Mouse (Mus musculus): ENCODE data around the gene Il2rg. TPM values are rescaled to one million over a fixed set of nuclear protein-coding genes. Genes with fewer than 3 reads are reported as not detected.
A peak's percentile ranks its signal among the peaks of the same experiment; 100 is the strongest.

Il2rg gene
- total RNA-seq, 2 experiments from 2014 or later = 0.83 to 1.2 TPM

DNA sequence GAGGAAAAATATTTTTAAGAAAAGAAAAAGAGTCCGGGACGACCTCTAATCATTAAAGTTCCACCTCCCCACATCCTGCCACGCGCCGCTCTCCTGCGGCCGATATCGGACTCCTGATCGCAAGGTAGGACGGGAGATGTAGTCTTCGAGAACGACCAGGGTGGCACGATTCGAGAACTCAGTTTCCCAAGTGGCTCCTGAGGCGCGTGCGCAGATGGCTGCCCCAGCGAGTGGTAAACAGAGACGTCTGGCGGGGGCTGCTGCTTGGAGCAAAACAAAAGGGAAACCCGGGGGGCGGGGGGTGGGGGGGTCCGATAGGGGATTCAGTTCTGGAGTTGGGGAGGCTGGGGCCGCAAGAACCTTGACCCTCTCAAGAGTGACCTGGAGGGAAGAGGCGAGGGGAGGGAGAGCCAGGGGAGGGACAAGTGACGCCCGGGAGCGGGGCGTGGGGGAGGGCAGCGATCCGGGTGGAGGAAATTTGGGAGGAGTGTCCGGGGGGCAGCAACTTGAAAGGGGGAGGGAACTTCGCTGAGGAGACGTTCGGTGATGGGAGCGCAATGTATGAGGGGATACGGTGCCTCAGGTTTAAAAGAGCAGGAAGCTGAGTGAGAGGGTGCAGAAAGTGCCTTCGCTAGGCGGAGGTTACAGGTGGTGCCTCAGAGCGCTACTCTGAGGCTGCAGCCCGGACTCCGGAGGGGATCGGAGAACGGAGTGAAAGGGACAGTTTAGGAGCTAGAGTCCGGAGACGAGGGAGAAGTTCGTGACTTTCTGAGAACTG, 13.9 kb downstream of the Il2rg start, which contains the start of gene Foxo4:
TSS of gene Foxo4 (plus strand) at position 577 of the 778 bp plus-strand sequence.
- TF ChIP-seq CTCF (conservative IDR thresholded peaks at IDR 0.05) = no peak
- H3K27ac ChIP-seq = peak within 1 kb of the TSS; percentile 82

GRCm38 (mm10) chrX:101245011-101245410, 23.0 kb downstream of the Il2rg start:
- no peak for DNase-seq (ENCODE audit: low spot score in 2 of 2)
- no peak overlapping the region for H3K27ac ChIP-seq
- TF ChIP-seq CTCF (conservative IDR thresholded peaks at IDR 0.05) = no peak
- no peak overlapping the region for H3K4me3 ChIP-seq

More for the DNA sequence above, 13.9 kb downstream of the Il2rg start, which contains the start of gene Foxo4:
- DNase-seq (ENCODE audit: low spot score in 2 of 2) = peak; percentile 78 to 87
- H3K4me3 ChIP-seq = peak within 1 kb of the TSS; percentile 64

DNA sequence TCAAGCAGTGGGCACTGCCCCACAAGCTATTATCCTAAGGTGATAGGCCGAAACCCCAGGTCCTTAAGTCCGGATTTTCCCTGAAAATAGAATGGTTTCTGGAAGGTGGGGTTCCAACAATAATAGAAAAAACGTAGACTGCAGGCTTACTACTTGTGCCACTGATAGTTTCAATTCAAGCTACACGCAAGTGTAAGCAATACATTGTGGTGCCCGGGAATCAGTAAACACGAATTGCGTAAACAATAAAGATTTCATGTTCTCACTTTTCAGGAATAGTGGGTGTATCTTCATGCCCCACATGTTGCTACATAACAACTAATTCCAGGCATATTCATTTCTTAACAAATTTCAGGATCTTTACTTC, 45.3 kb downstream of the Il2rg start:
- H3K4me3 ChIP-seq = peak overlapping the region; percentile 65
- peak overlapping the region; percentile 84 for H3K27ac ChIP-seq
- no peak for TF ChIP-seq CTCF (conservative IDR thresholded peaks at IDR 0.05)
- no peak for DNase-seq (ENCODE audit: low spot score in 2 of 2)

DNA sequence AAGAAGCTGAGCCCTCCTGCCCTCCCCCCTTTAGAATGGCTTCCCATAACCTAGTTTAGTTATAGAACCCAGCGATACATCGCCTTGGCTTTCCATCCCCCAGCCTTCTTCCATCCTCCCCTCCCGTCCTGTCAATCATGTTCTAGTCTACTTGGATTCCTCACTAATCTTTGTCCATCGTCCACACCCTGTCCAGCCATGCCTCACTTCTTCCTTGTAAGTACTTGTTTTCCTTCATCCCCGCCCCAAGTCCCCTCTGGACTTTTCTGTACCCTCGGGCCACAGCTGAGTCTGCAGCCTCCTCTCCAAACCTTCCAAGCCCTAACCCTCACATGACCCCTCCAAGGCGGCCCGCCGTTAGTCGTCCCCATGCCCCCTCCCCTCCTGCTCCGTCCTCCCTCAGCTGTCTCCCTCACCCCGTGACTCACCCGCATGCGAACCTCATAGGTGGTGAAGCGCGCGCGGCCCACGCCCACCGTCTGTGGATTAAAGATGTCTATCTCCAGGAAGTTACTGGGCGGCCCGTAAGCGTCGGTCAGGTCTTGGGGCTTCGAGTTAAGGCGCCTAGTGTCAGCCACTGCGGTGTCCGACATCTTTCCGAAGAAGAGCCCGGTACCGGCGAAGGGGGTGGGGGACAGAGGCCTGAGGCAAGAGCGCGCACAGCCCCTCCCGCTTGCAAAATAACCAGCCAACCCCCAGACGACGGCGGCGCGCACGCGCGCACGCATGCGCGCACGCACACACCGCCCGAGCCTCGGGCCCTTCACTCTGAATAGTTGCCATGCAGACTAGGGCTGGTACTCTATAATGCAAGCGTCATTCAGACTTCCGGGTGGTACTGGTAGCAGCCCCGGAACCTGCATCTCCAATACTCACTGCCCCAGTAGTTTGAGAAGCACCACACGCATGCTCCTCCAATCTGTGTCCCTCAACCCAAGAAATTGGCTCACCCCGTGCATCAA, 45.9 kb downstream of the Il2rg start, which contains the start of gene Snx12:
TSS of gene Snx12 (minus strand) at position 730 of the 962 bp plus-strand sequence.
- DNase-seq (ENCODE audit: low spot score in 2 of 2) = peak; percentile 79 to 91
- Histone ChIP-seq H3K4me3 (peak within 1 kb of the TSS; percentile 65), H3K27ac (peak within 1 kb of the TSS; percentile 92)
- no peak for TF ChIP-seq CTCF (conservative IDR thresholded peaks at IDR 0.05)

Other genes with a start within 250 kb of the Il2rg start
- under 1 TPM in 1 of 2 experiments, not detected in 1; 0.15 TPM for gene Tex11, start 208.6 kb downstream of the Il2rg start, total RNA-seq (2021)
- gene Slc7a3, start 182.2 kb downstream of the Il2rg start, total RNA-seq (2021) = 1 to 10 TPM; 4.9 to 5.4 TPM
- gene Snx12, start 45.7 kb downstream of the Il2rg start, total RNA-seq (2021) = 10 to 100 TPM; 82.6 to 98.8 TPM
- gene Foxo4, start 13.7 kb downstream of the Il2rg start, total RNA-seq (2021) = 10 to 100 TPM; 19.8 to 24.0 TPM
- gene Gm614, start 4.3 kb downstream of the Il2rg start, total RNA-seq (2021) = not detected
- gene Gm20489, start 768 bp upstream of the Il2rg start, total RNA-seq (2021) = not detected
- gene Med12, start 5.8 kb upstream of the Il2rg start, total RNA-seq (2021) = 10 to 100 TPM; 29.5 to 36.6 TPM
- 100 to 1,000 TPM; 178 to 182 TPM for gene Nlgn3, start 30.9 kb upstream of the Il2rg start, total RNA-seq (2021)
- gene Gjb1, start 108.1 kb upstream of the Il2rg start, total RNA-seq (2021) = 10 to 100 TPM in 1 of 2 experiments, 1 to 10 TPM in 1; 9.0 to 11.2 TPM
- gene Zmym3, start 152.6 kb upstream of the Il2rg start, total RNA-seq (2021) = 100 to 1,000 TPM; 176 to 179 TPM
- 100 to 1,000 TPM; 132 to 144 TPM for gene Nono, start 161.1 kb upstream of the Il2rg start, total RNA-seq (2021)
- gene Itgb1bp2, start 180.8 kb upstream of the Il2rg start, total RNA-seq (2021) = 1 to 10 TPM in 1 of 2 experiments, under 1 TPM in 1; 0.82 to 1.4 TPM